Mouse (Mus musculus) heart, embryonic 16.5 days (tissue): ENCODE data around the gene Sulf2. TPM values are rescaled to one million over a fixed set of nuclear protein-coding genes. Genes with fewer than 3 reads are reported as not detected.

Experiments
- ATAC-seq: fragments of 200-750 bp; cut with Nextera tagmentation; replicated peaks from 2 replicates; pipeline ENCODE4 v1.8.0; 2017; ENCODE audit warnings: moderate number of reproducible peaks; ENCODE audit not compliant: insufficient read depth, low FRiP score; ENCODE audit errors: extremely low read depth
- H3K27ac ChIP-seq: fragments of 300-500 bp; sonication (generic); 2 replicates; pipeline ENCODE4 v1.5.1; 2014; ENCODE audit warnings: mild to moderate bottlenecking, low read length, control low read depth, moderate library complexity
- H3K27me3 ChIP-seq: fragments of 300-500 bp; sonication (generic); 2 replicates; pipeline ENCODE4 v1.6.1; 2014; ENCODE audit warnings: low read length, mixed read lengths; ENCODE audit not compliant: control insufficient read depth, insufficient read depth
- H3K36me3 ChIP-seq: fragments of 300-500 bp; sonication (generic); 2 replicates; pipeline ENCODE4 v1.6.1; 2014; ENCODE audit not compliant: control insufficient read depth, insufficient read depth
- H3K4me1 ChIP-seq: fragments of 300-500 bp; sonication (generic); 2 replicates; pipeline ENCODE4 v1.6.1; 2014; ENCODE audit warnings: low read length, mixed read lengths; ENCODE audit not compliant: control insufficient read depth, insufficient read depth
- H3K4me2 ChIP-seq: fragments of 300-500 bp; sonication (generic); 2 replicates; pipeline ENCODE4 v1.6.1; 2014; ENCODE audit warnings: low read depth, mild to moderate bottlenecking, control low read depth, low read length
- H3K4me3 ChIP-seq: fragments of 300-500 bp; sonication (generic); 2 replicates; pipeline ENCODE4 v1.5.1; 2014; ENCODE audit warnings: mild to moderate bottlenecking, control low read depth, low read length
- H3K9ac ChIP-seq: fragments of 300-500 bp; sonication (generic); 2 replicates; pipeline ENCODE4 v1.6.1; 2014; ENCODE audit warnings: low read length, control low read depth
- H3K9me3 ChIP-seq: fragments of 300-500 bp; sonication (generic); replicated peaks from 2 replicates; pipeline ENCODE4 v1.6.1; 2016; ENCODE audit warnings: low read length; ENCODE audit not compliant: control insufficient read depth
- WGBS: fragments of 180-500 bp; shearing (Covaris S2); extraction: QIAGEN DNeasy Blood & Tissue Kit; methylation state at CpG from one replicate; pipeline ENCODE4 v1.1.7; 2014; 5-methylcytosine and 5-hydroxymethylcytosine counted together
- polyA plus RNA-seq: library from polyadenylated mRNA; unstranded; fragments of >200 nt; fragmentation: Nextera tagmentation; extraction: Ambion mirVana; gene quantifications from 2 replicates; pipeline ENCODE4 v1.2.1, GENCODE M21; 2015

The Sulf2 gene
- polyA plus RNA-seq, 1 experiment from 2014 or later, result 61.8 TPM

- Histone ChIP-seq H3K4me2 (no peak overlapping the region), H3K36me3 (peaks cover 3% of the 10 kb centered on the region; the same call in 1 of the 2 replicates), H3K4me3 (no peak overlapping the region), H3K4me1 (peaks cover 14% of the 10 kb centered on the region), H3K27me3 (no peaks in the 10 kb centered on the region), H3K9ac (no peak overlapping the region), H3K27ac (no peak overlapping the region), H3K9me3 (no peaks in the 10 kb centered on the region)
- ATAC-seq, result no peak
- 75% methylated on average over 8 of the region's 8 CpGs for WGBS
These were observed 44.7 kb downstream of the Sulf2 start for GRCm38 (mm10) chr2:166110764-166111163.

DNA sequence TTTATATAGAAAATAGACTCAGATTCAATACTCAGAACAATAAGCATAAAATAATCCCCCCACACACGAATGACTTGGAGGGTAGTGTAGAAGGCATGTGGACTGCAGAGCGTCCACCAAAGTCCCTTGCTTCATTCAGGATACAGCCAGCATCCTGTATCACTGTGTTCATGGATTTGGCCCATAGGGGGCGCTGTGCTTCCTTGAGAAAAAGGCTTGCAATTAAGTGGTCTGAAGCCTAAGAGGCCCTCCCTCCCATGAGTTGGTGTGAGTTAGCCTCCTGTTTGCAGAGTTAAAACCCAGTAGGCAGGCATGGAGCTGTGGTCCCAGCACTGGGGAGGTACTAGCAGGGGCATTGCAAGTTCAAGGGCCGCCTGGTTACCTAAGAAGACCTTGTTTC is 47.1 kb downstream of the Sulf2 start:
- no peak overlapping the region for H3K9ac ChIP-seq
- 0 out of 2 replicates have a peak, but pooled peaks have one; percentile 8 for ATAC-seq

DNA sequence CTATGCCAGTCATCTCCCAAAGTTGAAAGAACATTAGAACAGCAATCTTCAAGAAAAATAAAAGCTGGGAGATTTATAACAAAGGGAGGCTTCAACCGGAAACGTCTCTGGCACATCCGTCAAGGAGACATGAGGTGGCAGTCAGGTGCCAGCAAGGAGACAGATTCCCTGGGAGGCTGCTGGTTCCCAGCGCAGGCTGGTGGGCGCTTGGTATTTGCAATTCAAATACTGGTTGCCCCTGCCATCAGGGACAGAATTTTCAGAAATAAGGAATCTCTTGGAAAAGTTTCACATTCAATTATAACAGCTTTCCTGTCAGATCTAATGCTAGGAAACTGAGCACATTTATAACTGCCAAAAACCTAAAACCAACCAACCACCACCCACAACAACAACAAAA is 47.6 kb downstream of the Sulf2 start:
- Histone ChIP-seq H3K9ac (no peak overlapping the region), H3K27me3 (no peaks in the 10 kb centered on the region), H3K36me3 (no peaks in the 10 kb centered on the region), H3K4me3 (no peak overlapping the region), H3K4me2 (no peak overlapping the region), H3K27ac (no peak overlapping the region), H3K4me1 (peaks cover 28% of the 10 kb centered on the region), H3K9me3 (no peaks in the 10 kb centered on the region)
- no peak for ATAC-seq
- 82% methylated on average over 5 of the region's 5 CpGs for WGBS

More for the DNA sequence above, 47.1 kb downstream of the Sulf2 start:
- Histone ChIP-seq H3K4me3 (no peak overlapping the region), H3K4me2 (no peak overlapping the region), H3K36me3 (no peaks in the 10 kb centered on the region), H3K4me1 (peaks cover 25% of the 10 kb centered on the region), H3K9me3 (no peaks in the 10 kb centered on the region), H3K27ac (no peak overlapping the region; the same call in 1 of the 2 replicates), H3K27me3 (no peaks in the 10 kb centered on the region)
- 27% methylated on average over 4 of the region's 4 CpGs for WGBS

DNA sequence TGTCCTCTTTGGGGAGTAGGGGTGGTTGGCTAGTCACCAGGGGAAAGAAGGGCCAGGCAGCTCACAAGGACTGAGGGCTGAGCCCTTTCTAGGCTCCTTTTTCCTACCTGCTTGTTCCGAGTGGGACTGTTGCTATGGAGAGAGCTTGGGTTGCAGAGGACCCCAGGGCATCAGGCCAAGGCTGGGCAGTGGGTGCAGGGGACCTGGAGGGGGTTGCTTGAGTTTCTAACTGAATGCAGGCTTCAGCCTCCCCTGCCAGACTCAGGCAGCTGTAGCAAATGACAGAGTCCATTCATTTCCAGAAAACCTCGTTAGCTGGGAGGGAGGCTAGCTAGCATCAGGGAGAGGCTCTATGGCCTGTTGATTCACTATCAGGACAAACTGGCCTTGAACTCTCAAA is 48.8 kb downstream of the Sulf2 start:
- H3K4me3 ChIP-seq, result no peak overlapping the region
- 66% methylated on average over 2 of the region's 2 CpGs for WGBS
- H3K27me3 ChIP-seq, result no peaks in the 10 kb centered on the region
- ATAC-seq, result no peak
- no peaks in the 10 kb centered on the region for H3K9me3 ChIP-seq
- no peak overlapping the region; the same call in 1 of the 2 replicates for H3K9ac ChIP-seq
- no peaks in the 10 kb centered on the region for H3K36me3 ChIP-seq
- H3K4me2 ChIP-seq, result no peak overlapping the region
- peak overlapping the region; percentile 81 for H3K27ac ChIP-seq
- peaks cover 32% of the 10 kb centered on the region for H3K4me1 ChIP-seq

DNA sequence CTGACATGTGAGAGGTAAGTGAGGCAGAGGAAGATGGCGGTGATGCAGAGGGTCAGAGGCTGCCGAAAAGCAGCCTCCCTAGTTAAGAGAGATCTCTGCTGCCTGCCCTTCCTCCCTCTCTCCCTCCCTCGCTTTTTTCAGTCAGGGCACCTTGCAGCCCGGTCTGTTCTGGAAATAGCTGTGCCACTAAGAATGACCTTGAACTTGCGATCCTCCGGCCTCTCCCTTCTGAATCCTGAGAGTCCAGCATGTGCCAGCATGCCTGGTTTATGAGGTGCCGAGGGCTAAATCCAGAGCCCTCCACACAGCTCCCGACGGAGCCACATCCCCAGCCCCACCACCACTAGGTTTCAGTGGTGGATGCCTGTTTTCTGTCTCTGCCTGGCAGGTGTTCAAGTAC is 49.6 kb downstream of the Sulf2 start:
- Histone ChIP-seq H3K4me3 (no peak overlapping the region), H3K9me3 (no peaks in the 10 kb centered on the region), H3K4me2 (no peak overlapping the region; the same call in 1 of the 2 replicates), H3K36me3 (no peaks in the 10 kb centered on the region), H3K27me3 (no peaks in the 10 kb centered on the region), H3K9ac (peak overlapping the region; percentile 37; the same call in 1 of the 2 replicates), H3K4me1 (peaks cover 36% of the 10 kb centered on the region), H3K27ac (peak overlapping the region; percentile 81)
- WGBS, result 55% methylated on average over 9 of the region's 9 CpGs
- ATAC-seq, result peak; percentile 50

- H3K4me2 ChIP-seq, result no peak overlapping the region
- H3K4me3 ChIP-seq, result no peak overlapping the region
- H3K27ac ChIP-seq, result no peak overlapping the region
- no peaks in the 10 kb centered on the region for H3K9me3 ChIP-seq
- peaks cover 51% of the 10 kb centered on the region for H3K4me1 ChIP-seq
- H3K36me3 ChIP-seq, result no peaks in the 10 kb centered on the region
- ATAC-seq, result no peak
- 56% methylated on average over 7 of the region's 7 CpGs for WGBS
- no peak overlapping the region for H3K9ac ChIP-seq
- H3K27me3 ChIP-seq, result no peaks in the 10 kb centered on the region
These were observed 52.6 kb downstream of the Sulf2 start for GRCm38 (mm10) chr2:166102893-166103292.

DNA sequence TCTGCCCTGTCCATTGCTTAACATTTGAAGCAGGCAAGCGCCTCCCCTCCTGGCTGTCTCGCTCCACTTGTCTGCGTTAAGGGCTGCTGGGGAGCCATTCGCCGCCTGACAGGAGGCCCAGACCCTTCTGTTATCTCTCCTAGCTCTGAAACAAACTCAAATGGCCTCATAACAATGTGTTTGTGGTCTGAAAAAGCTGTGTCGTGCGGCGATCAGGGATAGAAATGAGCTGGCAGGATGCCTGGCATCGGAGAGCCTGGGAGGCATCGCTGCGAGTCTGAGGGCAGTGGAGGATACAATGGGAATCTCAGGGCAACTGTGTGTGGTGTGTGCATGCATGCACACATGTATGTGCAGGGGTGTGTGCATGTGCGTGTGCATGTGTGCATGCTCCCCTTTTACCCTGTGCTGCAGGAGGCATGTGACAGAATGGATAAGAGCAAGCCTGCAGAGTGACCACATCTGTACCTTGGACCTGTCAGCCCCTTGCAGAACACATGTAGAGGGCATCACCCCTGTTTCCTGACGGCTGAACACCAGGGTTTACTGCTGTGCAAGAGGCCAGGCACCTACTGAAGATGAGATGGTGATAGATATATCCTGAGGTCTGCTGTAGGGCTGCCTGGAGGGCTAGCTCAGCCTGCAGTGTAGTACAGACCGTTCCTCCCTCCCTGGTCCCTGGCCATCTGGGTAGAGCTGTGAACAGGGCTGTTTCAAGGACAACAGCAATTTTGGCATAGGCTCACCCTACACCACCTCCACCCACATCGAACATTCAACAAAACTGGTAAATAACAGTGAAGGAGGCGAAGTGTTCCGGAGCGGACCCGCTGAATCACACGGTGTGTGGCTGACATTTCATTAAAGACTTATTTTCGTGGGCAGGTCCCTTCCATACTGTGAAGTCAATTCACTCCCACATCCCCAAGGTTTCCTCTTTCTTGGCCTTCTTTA is 54.9 kb downstream of the Sulf2 start:
- no peaks in the 10 kb centered on the region for H3K36me3 ChIP-seq
- H3K9ac ChIP-seq, result no peak overlapping the region
- H3K27ac ChIP-seq, result peak overlapping the region; percentile 56
- H3K9me3 ChIP-seq, result 0 out of 2 replicates have a peak, but pooled peaks cover 2% of the 10 kb centered on the region
- no peaks in the 10 kb centered on the region for H3K27me3 ChIP-seq
- ATAC-seq, result peak; percentile 24; the same call in 1 of the 2 replicates
- no peak overlapping the region for H3K4me3 ChIP-seq
- H3K4me1 ChIP-seq, result peaks cover 53% of the 10 kb centered on the region
- no peak overlapping the region for H3K4me2 ChIP-seq
- 52% methylated on average over 21 of the region's 21 CpGs for WGBS

GRCm38 (mm10) chr2:166098292-166098933 is 57.0 kb downstream of the Sulf2 start:
- Histone ChIP-seq H3K27me3 (no peaks in the 10 kb centered on the region), H3K9ac (peak overlapping the region; percentile 41; the same call in 1 of the 2 replicates), H3K9me3 (0 out of 2 replicates have a peak, but pooled peaks cover 2% of the 10 kb centered on the region), H3K4me3 (no peak overlapping the region), H3K27ac (peak overlapping the region; percentile 37), H3K4me1 (peaks cover 43% of the 10 kb centered on the region), H3K36me3 (peaks cover 9% of the 10 kb centered on the region), H3K4me2 (no peak overlapping the region)
- 51% methylated on average over 15 of the region's 15 CpGs for WGBS
- ATAC-seq, result no peak
